In genomic region chr4:63307175-63308062, GRCm38 (mm10) we compare ENCODE assay signal across 8 mouse cellular contexts. TPM values are rescaled to one million over a fixed set of nuclear protein-coding genes. Genes with fewer than 3 reads are reported as not detected.
DNase-seq lines count a peak whose midpoint lies in the region; ATAC-seq and TF ChIP-seq lines count a peak whose summit lies in the region.

No protein-coding gene starts in this region.

- no peaks in the 10 kb centered on the region for H3K27me3 ChIP-seq in forebrain, postnatal 0 days (ENCODE audit: insufficient read depth, low read length)
- H3K27me3 ChIP-seq in hindbrain, embryonic 11.5 days (ENCODE audit: control insufficient read depth, insufficient read depth, low read length): no peaks in the 10 kb centered on the region
- no peaks in the 10 kb centered on the region for H3K27me3 ChIP-seq in lung, postnatal 0 days (replicated peaks; ENCODE audit: insufficient read depth, low read length)
- no peaks in the 10 kb centered on the region for H3K27me3 ChIP-seq in thymus, adult 2 months (ENCODE audit: control insufficient read depth, insufficient read depth, low read length)

- TF ChIP-seq POLR2A in thymus, adult 2 months (IDR thresholded peaks at IDR 0.05; ENCODE audit: control insufficient read depth, extremely low read depth, insufficient read depth, low read length, poor library complexity): no peak

- H3K4me3 ChIP-seq in ES-E14 (ENCODE audit: insufficient read depth in 1 of 2, low read depth in 1 of 2, low read length in 2 of 2, poor library complexity in 1 of 2, severe bottlenecking in 1 of 2): no peak overlapping the region
- no peak overlapping the region for H3K4me3 ChIP-seq in forebrain, postnatal 0 days (ENCODE audit: low read depth, low read length)
- no peak overlapping the region for H3K4me3 ChIP-seq in hindbrain, embryonic 11.5 days (ENCODE audit: low read depth, low read length)
- no peak overlapping the region for H3K4me3 ChIP-seq in lung, postnatal 0 days (ENCODE audit: low read depth, low read length)
- no peak overlapping the region for H3K4me3 ChIP-seq in thymus, adult 2 months (ENCODE audit: control insufficient read depth, insufficient read depth, low read length)

- DNase-seq in ES-E14 (ENCODE audit: low read depth, low spot score): peak; percentile 48
- DNase-seq in cerebellum, adult 18-20 months: peak; percentile 88 to 95
- peak; percentile 87 for DNase-seq in forebrain, postnatal 0 days
- peak; percentile 93 for DNase-seq in hindbrain, embryonic 11.5 days (ENCODE audit: low spot score)
- peak; percentile 79 for DNase-seq in layer of hippocampus, adult 9-10 months (ENCODE audit: low spot score)
- peak; percentile 95 for DNase-seq in lung, postnatal 0 days (ENCODE audit: low spot score)
- DNase-seq in ovary, postnatal 14 days (ENCODE audit: low spot score): peak; percentile 88
- peak; percentile 89 for DNase-seq in thymus, adult 2 months

- TF ChIP-seq EP300 in lung, postnatal 0 days (IDR thresholded peaks at IDR 0.05): no peak

- H3K4me1 ChIP-seq in ES-E14 (ENCODE audit: control insufficient read depth in 2 of 2, insufficient read depth in 2 of 2, low read length in 2 of 2, poor library complexity in 1 of 2): no peaks in the 10 kb centered on the region
- H3K4me1 ChIP-seq in forebrain, postnatal 0 days (ENCODE audit: insufficient read depth): no peaks in the 10 kb centered on the region
- no peaks in the 10 kb centered on the region for H3K4me1 ChIP-seq in hindbrain, embryonic 11.5 days (replicated peaks; ENCODE audit: control insufficient read depth, insufficient read depth, low read length)
- H3K4me1 ChIP-seq in lung, postnatal 0 days (ENCODE audit: insufficient read depth, low read depth, low read length): no peaks in the 10 kb centered on the region
- no peaks in the 10 kb centered on the region for H3K4me1 ChIP-seq in thymus, adult 2 months (replicated peaks; ENCODE audit: control insufficient read depth, insufficient read depth, low read length)

- H3K9me3 ChIP-seq in ES-E14 (ENCODE audit: control insufficient read depth, insufficient read depth, low read depth, low read length): no peaks in the 10 kb centered on the region
- H3K9me3 ChIP-seq in forebrain, postnatal 0 days (ENCODE audit: low read length): no peaks in the 10 kb centered on the region
- no peaks in the 10 kb centered on the region for H3K9me3 ChIP-seq in hindbrain, embryonic 11.5 days (ENCODE audit: control insufficient read depth, low read length)
- H3K9me3 ChIP-seq in lung, postnatal 0 days (ENCODE audit: low read length): no peaks in the 10 kb centered on the region

- H3K9ac ChIP-seq in ES-E14 (ENCODE audit: insufficient read depth, low read depth, low read length, poor library complexity, severe bottlenecking): no peak overlapping the region
- H3K9ac ChIP-seq in forebrain, postnatal 0 days: no peak overlapping the region
- no peak overlapping the region for H3K9ac ChIP-seq in hindbrain, embryonic 11.5 days (ENCODE audit: low read depth, low read length)
- no peak overlapping the region for H3K9ac ChIP-seq in lung, postnatal 0 days (replicated peaks; ENCODE audit: low read depth)

- H3K27ac ChIP-seq in ES-E14 (ENCODE audit: insufficient read depth, low read depth, low read length, poor library complexity, severe bottlenecking): no peak overlapping the region
- H3K27ac ChIP-seq in forebrain, postnatal 0 days (ENCODE audit: low read depth, low read length): no peak overlapping the region
- H3K27ac ChIP-seq in hindbrain, embryonic 11.5 days (ENCODE audit: low read depth, low read length): no peak overlapping the region
- no peak overlapping the region for H3K27ac ChIP-seq in lung, postnatal 0 days (ENCODE audit: low read length)
- H3K27ac ChIP-seq in thymus, adult 2 months (ENCODE audit: control insufficient read depth, insufficient read depth, low read length): no peak overlapping the region

- H3K36me3 ChIP-seq in ES-E14 (ENCODE audit: control insufficient read depth, insufficient read depth, low read length, poor library complexity, severe bottlenecking): no peaks in the 10 kb centered on the region
- H3K36me3 ChIP-seq in forebrain, postnatal 0 days (ENCODE audit: insufficient read depth): no peaks in the 10 kb centered on the region
- H3K36me3 ChIP-seq in hindbrain, embryonic 11.5 days (ENCODE audit: control insufficient read depth, insufficient read depth, low read length): no peaks in the 10 kb centered on the region
- no peaks in the 10 kb centered on the region; the same call in 1 of the 2 replicates for H3K36me3 ChIP-seq in lung, postnatal 0 days (ENCODE audit: insufficient read depth, low read length)
- H3K36me3 ChIP-seq in thymus, adult 2 months (ENCODE audit: control insufficient read depth, insufficient read depth, low read length): no peaks in the 10 kb centered on the region

- peak; percentile 83 for ATAC-seq in forebrain, postnatal 0 days
- ATAC-seq in hindbrain, embryonic 11.5 days (ENCODE audit: low FRiP score): peak; percentile 86
- ATAC-seq in lung, postnatal 0 days: peak; percentile 78

- 35% methylated on average over 21 of the region's 21 CpGs for WGBS in forebrain, postnatal 0 days
- 36% methylated on average over 21 of the region's 21 CpGs for WGBS in hindbrain, embryonic 11.5 days
- 36% methylated on average over 21 of the region's 21 CpGs for WGBS in lung, postnatal 0 days
- 40% methylated on average over 21 of the region's 21 CpGs for WGBS in thymus, adult 2 months

- TF ChIP-seq CTCF in forebrain, postnatal 0 days (IDR thresholded peaks at IDR 0.05; ENCODE audit: low read depth): peak; percentile 87
- peak; percentile 90 for TF ChIP-seq CTCF in lung, postnatal 0 days (IDR thresholded peaks at IDR 0.05)
- TF ChIP-seq CTCF in thymus, adult 2 months (IDR thresholded peaks at IDR 0.05; ENCODE audit: borderline replicate concordance, control insufficient read depth, extremely low read depth, insufficient read depth, low read length, poor library complexity): peak; percentile 95

- H3K4me2 ChIP-seq in forebrain, postnatal 0 days (ENCODE audit: low read depth): no peak overlapping the region
- no peak overlapping the region for H3K4me2 ChIP-seq in hindbrain, embryonic 11.5 days (replicated peaks; ENCODE audit: low read depth, low read length)
- H3K4me2 ChIP-seq in lung, postnatal 0 days (replicated peaks; ENCODE audit: low read depth, low read length): no peak overlapping the region

- in situ Hi-C loops in ES-E14 (cut with MboI; ENCODE audit: low sequenced_read_pairs in 2 of 2, unreplicated experiment in 2 of 2): no loop called here

TF ChIP-seq in ES-E14, 5 proteins besides CTCF, POLR2A, EP300 and RAD21:
- TF ChIP-seq MAFK (IDR thresholded peaks at IDR 0.05; ENCODE audit: insufficient read depth, low read depth, low read length): peak; percentile 78
- TF ChIP-seq ZNF384 (IDR thresholded peaks at IDR 0.05; ENCODE audit: low read depth, low read length): no peak

RNA-seq across cellular contexts. Expression of gene Orm1, which starts 36.9 kb away (rescaled TPM):
- total RNA-seq in ES-E14 (2012; rRNA removed): not detected in 2 replicates
- total RNA-seq in forebrain, postnatal 0 days (2014; rRNA removed): not detected in 2 replicates
- not detected in 2 replicates for polyA plus RNA-seq in forebrain, postnatal 0 days (2015; fragmentation: Nextera tagmentation; extraction: Ambion mirVana)
- polyA plus RNA-seq in hindbrain, embryonic 11.5 days (2014; fragmentation: Nextera tagmentation; extraction: Ambion mirVana): not detected in 2 replicates
- polyA plus RNA-seq in lung, postnatal 0 days (2015; fragmentation: Nextera tagmentation; extraction: Ambion mirVana): 4.0 and 5.7 TPM in 2 replicates
- 3.5 and 5.3 TPM in 2 replicates for polyA plus RNA-seq in thymus, adult 2 months (2012; rRNA removed)

RNA-seq across cellular contexts. Expression of gene Orm3, which starts 48.5 kb away (rescaled TPM):
- total RNA-seq in ES-E14 (2012; rRNA removed): not detected in 2 replicates
- not detected in 2 replicates for total RNA-seq in forebrain, postnatal 0 days (2014; rRNA removed)
- not detected in 2 replicates for polyA plus RNA-seq in forebrain, postnatal 0 days (2015; fragmentation: Nextera tagmentation; extraction: Ambion mirVana)
- polyA plus RNA-seq in hindbrain, embryonic 11.5 days (2014; fragmentation: Nextera tagmentation; extraction: Ambion mirVana): not detected in 2 replicates
- 0.21 TPM in 1 of 2 replicates, not detected in the other for polyA plus RNA-seq in lung, postnatal 0 days (2015; fragmentation: Nextera tagmentation; extraction: Ambion mirVana)
- polyA plus RNA-seq in thymus, adult 2 months (2012; rRNA removed): 0.18 and 0.28 TPM in 2 replicates

RNA-seq across cellular contexts. Expression of gene Orm2, which starts 54.8 kb away (rescaled TPM):
- not detected in 2 replicates for total RNA-seq in ES-E14 (2012; rRNA removed)
- not detected in 2 replicates for total RNA-seq in forebrain, postnatal 0 days (2014; rRNA removed)
- polyA plus RNA-seq in forebrain, postnatal 0 days (2015; fragmentation: Nextera tagmentation; extraction: Ambion mirVana): not detected in 2 replicates
- polyA plus RNA-seq in hindbrain, embryonic 11.5 days (2014; fragmentation: Nextera tagmentation; extraction: Ambion mirVana): not detected in 2 replicates
- polyA plus RNA-seq in lung, postnatal 0 days (2015; fragmentation: Nextera tagmentation; extraction: Ambion mirVana): 0.21 and 0.46 TPM in 2 replicates
- polyA plus RNA-seq in thymus, adult 2 months (2012; rRNA removed): 0.31 and 0.38 TPM in 2 replicates
